Mouse (Mus musculus): ENCODE results near the gene B3gnt9. TPM values are rescaled to one million over a fixed set of nuclear protein-coding genes. Genes with fewer than 3 reads are reported as not detected.

B3gnt9 gene
- polyA plus RNA-seq, 1 experiment from 2014 or later, result 12.7 TPM

DNA sequence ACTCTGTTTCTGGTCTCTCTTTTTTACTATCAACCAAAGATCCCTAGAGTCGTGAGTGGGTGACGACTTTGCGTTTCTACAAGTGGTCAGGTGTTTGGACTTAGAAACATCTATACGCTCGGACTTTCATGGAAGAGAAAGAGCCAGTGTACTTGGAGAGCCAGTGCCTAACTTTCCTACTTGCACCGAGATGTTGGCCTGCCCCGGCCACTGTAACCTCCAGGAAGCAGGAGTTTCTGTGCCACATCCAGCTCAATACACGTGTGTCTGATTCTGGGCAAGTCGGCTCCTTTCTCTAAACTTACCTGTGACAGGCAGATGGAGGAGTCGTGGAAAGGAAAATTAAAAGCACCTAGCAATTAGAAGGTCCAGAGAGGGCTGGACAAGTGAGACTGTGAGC, 20.9 kb upstream of the B3gnt9 start, which contains the start of gene Nol3:
Nol3 (plus strand) TSS at position 301 of the 400 bp plus-strand sequence.
- H3K4me2 ChIP-seq (ENCODE audit: low read depth, low read length), result peak within 1 kb of the TSS; percentile 68
- no peaks in the 10 kb centered on the region for H3K9me3 ChIP-seq (replicated peaks; ENCODE audit: control insufficient read depth, low read length)
- H3K36me3 ChIP-seq (ENCODE audit: control insufficient read depth, insufficient read depth), result no peaks in the 10 kb centered on the region
- ATAC-seq (replicated peaks; ENCODE audit: extremely low read depth, insufficient read depth, low FRiP score), result no peak
- peak within 1 kb of the TSS; percentile 63 for H3K9ac ChIP-seq (ENCODE audit: low read length)
- peaks cover 8% of the 10 kb centered on the region for H3K4me1 ChIP-seq (ENCODE audit: control insufficient read depth, insufficient read depth, low read length)
- H3K4me3 ChIP-seq (ENCODE audit: low read length), result peak within 1 kb of the TSS; percentile 47
- H3K27me3 ChIP-seq (ENCODE audit: control insufficient read depth, insufficient read depth, low read length), result peaks cover 69% of the 10 kb centered on the region
- no peak within 1 kb of the TSS for H3K27ac ChIP-seq (ENCODE audit: low read length)
- WGBS, result 7% methylated on average over 10 of the region's 10 CpGs

DNA sequence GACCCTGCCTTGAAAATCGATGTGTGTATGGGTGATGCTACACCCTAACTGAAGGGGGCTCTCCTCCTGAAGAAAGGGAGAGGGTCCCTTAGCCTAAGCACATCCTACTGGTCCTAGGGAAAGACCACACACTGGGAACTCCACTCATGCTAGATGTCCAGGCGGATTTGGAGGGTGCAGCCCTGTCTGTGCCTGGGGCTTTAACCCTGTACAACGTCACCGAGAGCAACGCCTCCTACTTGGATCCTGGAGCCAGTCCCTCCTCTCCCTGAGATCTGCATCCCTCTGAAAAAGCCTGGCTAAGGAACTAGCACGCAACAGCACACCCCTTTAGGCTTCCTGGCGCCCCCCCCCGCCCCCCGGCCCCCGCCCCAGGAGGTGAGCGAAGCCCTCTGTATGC, 20.4 kb upstream of the B3gnt9 start:
- ATAC-seq (replicated peaks; ENCODE audit: extremely low read depth, insufficient read depth, low FRiP score), result no peak
- H3K9me3 ChIP-seq (replicated peaks; ENCODE audit: control insufficient read depth, low read length), result no peaks in the 10 kb centered on the region
- peaks cover 72% of the 10 kb centered on the region for H3K27me3 ChIP-seq (ENCODE audit: control insufficient read depth, insufficient read depth, low read length)
- H3K36me3 ChIP-seq (ENCODE audit: control insufficient read depth, insufficient read depth), result no peaks in the 10 kb centered on the region
- H3K4me2 ChIP-seq (ENCODE audit: low read depth, low read length), result peak overlapping the region; percentile 68
- peak overlapping the region; percentile 47; the same call in 1 of the 2 replicates for H3K4me3 ChIP-seq (ENCODE audit: low read length)
- peaks cover 9% of the 10 kb centered on the region for H3K4me1 ChIP-seq (ENCODE audit: control insufficient read depth, insufficient read depth, low read length)
- WGBS, result 15% methylated on average over 10 of the region's 11 CpGs
- H3K9ac ChIP-seq (ENCODE audit: low read length), result peak overlapping the region; percentile 63
- no peak overlapping the region for H3K27ac ChIP-seq (ENCODE audit: low read length)

DNA sequence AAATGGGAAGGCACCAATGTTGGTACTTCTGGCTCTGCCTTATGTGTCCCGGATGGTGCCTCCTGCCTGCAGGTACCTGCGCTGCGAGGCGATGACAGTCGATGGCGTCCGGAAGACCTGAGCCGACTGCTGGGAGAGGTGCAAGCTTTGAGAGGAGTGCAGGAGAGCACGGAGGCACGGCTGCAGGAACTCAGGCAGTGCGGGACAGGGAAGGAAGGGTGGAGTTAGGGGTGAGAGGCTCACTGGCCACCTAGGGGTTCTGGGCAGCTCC, 15.9 kb upstream of the B3gnt9 start:
- H3K4me1 ChIP-seq (ENCODE audit: control insufficient read depth, insufficient read depth, low read length), result peaks cover 29% of the 10 kb centered on the region
- H3K36me3 ChIP-seq (ENCODE audit: control insufficient read depth, insufficient read depth), result no peaks in the 10 kb centered on the region
- no peak overlapping the region for H3K9ac ChIP-seq (ENCODE audit: low read length)
- ATAC-seq (replicated peaks; ENCODE audit: extremely low read depth, insufficient read depth, low FRiP score), result no peak
- H3K27me3 ChIP-seq (ENCODE audit: control insufficient read depth, insufficient read depth, low read length), result peaks cover 81% of the 10 kb centered on the region
- H3K4me3 ChIP-seq (ENCODE audit: low read length), result no peak overlapping the region
- H3K27ac ChIP-seq (ENCODE audit: low read length), result no peak overlapping the region
- 6% methylated on average over 11 of the region's 11 CpGs for WGBS
- H3K4me2 ChIP-seq (ENCODE audit: low read depth, low read length), result 0 out of 2 replicates have a peak overlapping the region, but pooled peaks have one; percentile 93
- no peaks in the 10 kb centered on the region for H3K9me3 ChIP-seq (replicated peaks; ENCODE audit: control insufficient read depth, low read length)

DNA sequence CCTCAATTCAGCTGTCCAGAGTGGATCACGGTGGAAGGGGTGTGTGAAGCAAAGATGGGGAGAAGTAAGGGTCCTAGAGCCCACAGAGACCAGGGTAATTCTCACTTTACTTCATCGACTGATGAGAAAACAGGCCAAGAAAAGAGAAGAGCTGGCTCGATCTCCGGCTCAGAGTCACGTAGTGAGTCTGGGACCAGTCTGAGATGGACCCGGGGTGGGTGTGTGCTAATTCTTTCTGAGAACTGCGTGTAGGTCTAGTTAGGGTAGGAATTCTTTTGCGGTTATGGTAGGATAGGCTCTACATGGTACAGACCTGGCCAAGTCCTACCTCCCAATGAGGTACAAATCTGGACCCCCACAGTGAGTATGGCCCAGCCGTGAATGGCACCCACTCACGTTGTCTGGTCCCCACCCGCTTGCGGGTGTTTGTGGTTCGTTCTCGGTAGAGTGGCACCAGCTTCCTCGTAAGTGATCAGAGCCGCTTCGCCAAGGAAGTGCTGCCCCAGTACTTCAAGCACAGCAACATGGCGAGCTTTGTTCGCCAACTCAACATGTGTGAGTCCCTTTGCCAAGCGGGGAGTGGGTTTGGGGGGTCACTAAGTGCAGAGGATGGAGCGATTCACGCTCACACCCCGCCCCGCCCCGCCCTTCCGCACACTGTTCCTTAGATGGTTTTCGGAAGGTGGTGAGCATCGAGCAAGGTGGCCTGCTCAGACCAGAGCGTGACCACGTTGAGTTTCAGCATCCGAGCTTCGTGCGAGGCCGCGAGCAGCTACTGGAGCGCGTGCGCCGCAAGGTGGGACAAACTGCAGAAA, 15.4 kb upstream of the B3gnt9 start:
- peak overlapping the region; percentile 58 for H3K4me3 ChIP-seq (ENCODE audit: low read length)
- H3K36me3 ChIP-seq (ENCODE audit: control insufficient read depth, insufficient read depth), result no peaks in the 10 kb centered on the region
- peak overlapping the region; percentile 93 for H3K4me2 ChIP-seq (ENCODE audit: low read depth, low read length)
- H3K9me3 ChIP-seq (replicated peaks; ENCODE audit: control insufficient read depth, low read length), result no peaks in the 10 kb centered on the region
- ATAC-seq (replicated peaks; ENCODE audit: extremely low read depth, insufficient read depth, low FRiP score), result no peak
- H3K4me1 ChIP-seq (ENCODE audit: control insufficient read depth, insufficient read depth, low read length), result peaks cover 24% of the 10 kb centered on the region
- H3K9ac ChIP-seq (ENCODE audit: low read length), result peak overlapping the region; percentile 71
- H3K27ac ChIP-seq (ENCODE audit: low read length), result no peak overlapping the region
- 6% methylated on average over 39 of the region's 39 CpGs for WGBS
- peaks cover 75% of the 10 kb centered on the region for H3K27me3 ChIP-seq (ENCODE audit: control insufficient read depth, insufficient read depth, low read length)

DNA sequence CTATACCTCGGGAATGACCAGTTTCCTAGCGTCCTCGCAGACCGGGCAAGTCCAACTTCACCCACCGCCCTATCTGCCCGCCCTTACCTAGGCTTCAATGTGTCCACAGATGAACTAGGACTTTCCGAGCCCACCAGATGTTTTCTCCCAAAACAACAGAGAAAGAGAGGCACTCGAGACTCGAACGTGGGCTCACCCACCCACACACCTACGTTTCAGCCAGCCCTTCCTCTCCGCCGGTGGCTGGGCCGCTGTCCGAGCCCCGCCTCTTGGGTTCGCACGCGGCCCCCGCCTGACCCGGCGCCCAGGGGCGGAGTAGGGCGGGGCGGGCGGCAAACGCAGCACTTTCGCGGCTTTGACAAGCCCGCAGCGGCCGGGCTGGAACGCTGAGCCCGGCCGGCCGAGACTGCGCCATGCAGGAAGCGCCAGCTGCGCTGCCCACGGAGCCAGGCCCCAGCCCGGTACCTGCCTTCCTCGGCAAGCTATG, 14.6 kb upstream of the B3gnt9 start, which contains the start of gene Hsf4:
Hsf4 (plus strand) TSS at position 341 of the 487 bp plus-strand sequence.
- Histone ChIP-seq H3K4me2 (ENCODE audit: low read depth, low read length) (peak within 1 kb of the TSS; percentile 93), H3K36me3 (ENCODE audit: control insufficient read depth, insufficient read depth) (no peaks in the 10 kb centered on the region), H3K27me3 (ENCODE audit: control insufficient read depth, insufficient read depth, low read length) (peaks cover 67% of the 10 kb centered on the region), H3K9me3 (replicated peaks; ENCODE audit: control insufficient read depth, low read length) (no peaks in the 10 kb centered on the region), H3K4me1 (ENCODE audit: control insufficient read depth, insufficient read depth, low read length) (peaks cover 29% of the 10 kb centered on the region), H3K9ac (ENCODE audit: low read length) (peak within 1 kb of the TSS; percentile 71), H3K27ac (ENCODE audit: low read length) (no peak within 1 kb of the TSS), H3K4me3 (ENCODE audit: low read length) (peak within 1 kb of the TSS; percentile 58)
- peak; percentile 20; the same call in 1 of the 2 replicates for ATAC-seq (replicated peaks; ENCODE audit: extremely low read depth, insufficient read depth, low FRiP score)
- WGBS, result 2% methylated on average over 42 of the region's 42 CpGs

DNA sequence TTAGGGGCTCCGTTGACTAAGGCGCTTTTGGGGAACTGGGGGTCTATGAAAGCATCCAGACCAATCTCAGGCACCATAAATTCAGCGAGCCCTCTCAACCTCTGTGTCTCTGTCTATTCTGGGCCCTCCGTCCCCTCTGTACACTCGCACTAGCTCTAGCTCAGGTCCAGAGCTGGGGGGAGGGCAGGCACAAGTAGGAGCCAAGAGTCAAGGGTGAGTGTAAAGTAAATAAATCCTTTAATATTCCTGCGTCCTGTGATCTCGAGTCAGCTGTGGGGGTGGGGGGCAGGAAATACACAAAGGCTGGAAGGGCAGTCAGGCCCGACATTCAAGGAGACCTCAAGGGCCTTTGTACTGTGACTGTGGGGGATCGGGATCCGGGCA, 14.1 kb upstream of the B3gnt9 start:
- Histone ChIP-seq H3K9ac (ENCODE audit: low read length) (peak overlapping the region; percentile 71), H3K4me1 (ENCODE audit: control insufficient read depth, insufficient read depth, low read length) (peaks cover 29% of the 10 kb centered on the region), H3K27me3 (ENCODE audit: control insufficient read depth, insufficient read depth, low read length) (peaks cover 63% of the 10 kb centered on the region), H3K27ac (ENCODE audit: low read length) (no peak overlapping the region), H3K4me3 (ENCODE audit: low read length) (peak overlapping the region; percentile 58), H3K9me3 (replicated peaks; ENCODE audit: control insufficient read depth, low read length) (no peaks in the 10 kb centered on the region), H3K36me3 (ENCODE audit: control insufficient read depth, insufficient read depth) (no peaks in the 10 kb centered on the region), H3K4me2 (ENCODE audit: low read depth, low read length) (peak overlapping the region; percentile 93)
- 10% methylated on average over 10 of the region's 10 CpGs for WGBS
- peak; percentile 12; the same call in 1 of the 2 replicates for ATAC-seq (replicated peaks; ENCODE audit: extremely low read depth, insufficient read depth, low FRiP score)

DNA sequence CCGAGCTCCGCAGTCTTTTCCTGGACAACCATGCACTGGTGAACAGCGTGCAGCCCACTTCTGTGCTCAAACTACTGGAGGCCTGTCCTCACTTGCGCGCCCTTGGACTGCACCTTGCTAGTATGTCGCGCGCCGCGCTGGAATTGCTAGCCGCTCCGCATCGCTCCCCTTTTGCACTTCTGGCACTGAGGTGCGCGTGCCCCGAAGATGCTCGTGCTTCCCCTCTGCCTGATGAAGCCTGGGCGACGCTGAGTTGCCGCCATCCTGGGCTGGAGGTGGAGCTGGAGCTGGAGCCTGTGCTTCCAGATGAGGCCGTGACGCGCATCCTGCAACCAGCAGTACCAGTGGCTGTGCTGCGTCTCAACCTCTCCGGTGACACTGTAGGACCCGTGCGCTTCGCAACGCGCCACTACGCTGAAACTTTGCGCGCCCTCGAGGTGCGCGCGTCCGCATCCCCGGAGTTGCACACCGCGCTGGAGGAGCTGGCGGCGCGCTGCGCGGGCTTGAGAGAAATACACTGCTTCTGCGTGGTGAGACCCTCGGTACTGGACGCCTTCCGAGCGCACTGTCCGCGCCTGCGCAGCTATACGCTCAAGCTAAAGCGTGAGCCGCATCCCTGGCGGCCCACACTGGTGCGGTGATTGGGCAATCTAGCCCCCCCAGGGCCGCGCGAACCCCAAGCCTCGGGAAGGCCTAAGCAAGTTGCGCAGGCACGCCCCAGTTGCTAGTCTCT, 13.6 kb upstream of the B3gnt9 start:
- no peak overlapping the region for H3K27ac ChIP-seq (ENCODE audit: low read length)
- H3K9ac ChIP-seq (ENCODE audit: low read length), result peak overlapping the region; percentile 71
- H3K36me3 ChIP-seq (ENCODE audit: control insufficient read depth, insufficient read depth), result no peaks in the 10 kb centered on the region
- H3K4me3 ChIP-seq (ENCODE audit: low read length), result peak overlapping the region; percentile 58
- peaks cover 61% of the 10 kb centered on the region for H3K27me3 ChIP-seq (ENCODE audit: control insufficient read depth, insufficient read depth, low read length)
- peak overlapping the region; percentile 93 for H3K4me2 ChIP-seq (ENCODE audit: low read depth, low read length)
- peaks cover 32% of the 10 kb centered on the region for H3K4me1 ChIP-seq (ENCODE audit: control insufficient read depth, insufficient read depth, low read length)
- H3K9me3 ChIP-seq (replicated peaks; ENCODE audit: control insufficient read depth, low read length), result no peaks in the 10 kb centered on the region
- ATAC-seq (replicated peaks; ENCODE audit: extremely low read depth, insufficient read depth, low FRiP score), result 0 out of 2 replicates have a peak, but pooled peaks have one; percentile 1
- 5% methylated on average over 65 of the region's 65 CpGs for WGBS

DNA sequence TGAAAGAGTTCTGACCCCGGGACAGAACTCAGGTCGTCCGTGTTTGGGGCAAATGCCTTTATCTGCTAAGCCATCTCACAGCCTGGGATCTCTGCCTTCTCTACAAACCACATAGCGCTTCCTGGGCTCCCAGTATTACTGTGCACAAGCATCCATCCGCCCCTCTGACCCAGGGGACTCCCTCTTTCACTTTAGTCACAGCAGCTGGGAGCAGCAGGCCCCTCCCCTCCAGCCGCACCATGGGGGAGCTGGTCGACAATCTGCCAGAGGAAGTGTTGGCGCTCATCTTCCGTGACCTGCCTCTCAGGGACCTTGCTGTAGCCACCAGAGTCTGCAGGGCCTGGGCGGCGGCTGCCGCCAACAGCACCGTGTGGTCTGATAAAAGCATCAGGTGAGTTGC, 11.8 kb upstream of the B3gnt9 start:
- no peaks in the 10 kb centered on the region for H3K9me3 ChIP-seq (replicated peaks; ENCODE audit: control insufficient read depth, low read length)
- H3K9ac ChIP-seq (ENCODE audit: low read length), result no peak overlapping the region
- 51% methylated on average over 13 of the region's 13 CpGs for WGBS
- H3K4me1 ChIP-seq (ENCODE audit: control insufficient read depth, insufficient read depth, low read length), result peaks cover 32% of the 10 kb centered on the region
- ATAC-seq (replicated peaks; ENCODE audit: extremely low read depth, insufficient read depth, low FRiP score), result no peak
- no peak overlapping the region for H3K4me3 ChIP-seq (ENCODE audit: low read length)
- peaks cover 48% of the 10 kb centered on the region for H3K27me3 ChIP-seq (ENCODE audit: control insufficient read depth, insufficient read depth, low read length)
- no peak overlapping the region for H3K27ac ChIP-seq (ENCODE audit: low read length)
- no peak overlapping the region for H3K4me2 ChIP-seq (ENCODE audit: low read depth, low read length)
- H3K36me3 ChIP-seq (ENCODE audit: control insufficient read depth, insufficient read depth), result no peaks in the 10 kb centered on the region

DNA sequence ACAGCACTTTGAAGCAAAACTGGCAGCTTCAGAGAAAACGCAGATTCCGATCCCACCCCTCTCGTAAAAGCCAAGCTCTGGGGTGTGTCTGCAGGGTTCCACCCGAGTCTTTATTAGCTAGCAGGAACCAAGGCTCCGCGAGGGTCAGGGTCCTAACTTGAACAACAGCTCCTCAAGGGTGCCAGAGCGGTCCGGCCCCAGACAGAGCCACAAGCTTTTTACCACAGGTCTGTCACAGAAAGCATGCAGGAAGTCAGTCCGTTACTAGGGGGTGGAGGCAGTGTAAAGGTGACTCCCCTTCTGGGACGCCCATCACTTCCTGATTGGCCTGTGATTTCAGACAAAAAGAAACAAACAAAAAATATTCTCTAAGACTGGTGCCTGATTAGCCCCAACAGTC, 10.2 kb upstream of the B3gnt9 start:
- ATAC-seq (replicated peaks; ENCODE audit: extremely low read depth, insufficient read depth, low FRiP score), result no peak
- H3K27ac ChIP-seq (ENCODE audit: low read length), result no peak overlapping the region

More for the DNA sequence above, 10.2 kb upstream of the B3gnt9 start:
- H3K9me3 ChIP-seq (replicated peaks; ENCODE audit: control insufficient read depth, low read length), result peaks cover 4% of the 10 kb centered on the region
- H3K36me3 ChIP-seq (ENCODE audit: control insufficient read depth, insufficient read depth), result no peaks in the 10 kb centered on the region
- 16% methylated on average over 10 of the region's 10 CpGs for WGBS
- H3K4me1 ChIP-seq (ENCODE audit: control insufficient read depth, insufficient read depth, low read length), result peaks cover 28% of the 10 kb centered on the region
- H3K4me2 ChIP-seq (ENCODE audit: low read depth, low read length), result peak overlapping the region; percentile 92
- peak overlapping the region; percentile 81 for H3K9ac ChIP-seq (ENCODE audit: low read length)
- peak overlapping the region; percentile 76 for H3K4me3 ChIP-seq (ENCODE audit: low read length)
- H3K27me3 ChIP-seq (ENCODE audit: control insufficient read depth, insufficient read depth, low read length), result peaks cover 37% of the 10 kb centered on the region

All from heart, embryonic 16.5 days (tissue).